Mouse (Mus musculus) cerebellum, adult 8-10 months (tissue): ENCODE data around the gene Mrps17.

ENCODE experiments used
- DNase-seq: peaks from one replicate; pipeline ENCODE4 v3.0.0; 2022

Gene Mrps17

DNA sequence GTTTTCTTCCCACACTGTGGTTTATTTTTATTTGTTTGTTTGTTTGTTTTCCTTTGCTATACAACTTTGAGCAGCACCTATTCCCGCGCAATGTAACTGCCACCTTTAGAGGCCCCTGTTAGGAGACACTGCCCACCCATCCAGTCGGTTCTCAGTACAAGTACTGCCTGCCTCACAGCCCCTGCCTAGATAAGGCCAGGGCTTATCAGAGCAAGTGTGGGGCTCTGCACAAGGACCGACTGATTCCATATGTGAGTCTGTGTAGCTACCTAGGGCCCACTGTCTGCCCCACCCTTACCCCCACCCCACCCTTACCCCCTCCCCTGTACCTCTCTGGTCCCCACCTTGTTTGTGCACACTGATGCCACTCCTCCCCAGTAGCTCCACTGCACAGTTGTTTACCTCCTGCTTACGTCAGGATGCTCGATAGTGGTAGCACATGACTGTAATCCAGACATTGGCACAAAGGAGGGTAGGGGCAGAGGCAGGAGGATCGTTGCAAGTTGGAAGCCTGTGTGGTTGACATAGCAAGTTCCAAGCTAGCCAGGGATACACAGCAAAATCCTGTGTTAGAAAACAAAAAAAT is 27.7 kb downstream of the Mrps17 start:
- no peak for DNase-seq

GRCm38 (mm10) chr5:129744050-129744449 is 28.8 kb downstream of the Mrps17 start:
- no peak for DNase-seq

GRCm38 (mm10) chr5:129756886-129757285 is 41.6 kb downstream of the Mrps17 start:
- no peak for DNase-seq

DNA sequence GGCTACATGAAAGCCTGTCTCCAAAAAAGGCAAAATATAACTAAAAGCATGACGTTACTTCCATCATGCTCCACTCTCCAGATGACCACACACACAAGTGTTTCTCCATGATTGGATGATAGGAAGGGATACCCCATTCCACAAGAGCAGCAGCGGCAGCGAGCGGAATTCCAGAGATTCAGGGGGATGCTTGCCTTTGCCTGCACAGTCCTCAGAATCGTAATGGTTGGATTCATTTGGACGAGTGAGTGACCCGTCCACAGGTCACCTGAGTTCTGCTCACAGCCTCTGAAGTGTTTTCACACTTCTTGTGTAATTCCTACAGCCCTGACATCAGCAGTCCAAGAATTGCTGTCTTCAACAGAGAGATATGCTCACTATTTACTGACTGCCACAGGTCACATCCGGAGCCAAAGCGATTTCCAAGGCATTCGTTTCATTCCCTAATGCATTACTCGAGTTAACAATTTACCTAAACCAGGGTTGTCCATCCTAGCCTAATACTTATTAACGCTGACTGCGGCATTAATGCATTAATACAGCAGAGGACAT is 44.7 kb downstream of the Mrps17 start:
- DNase-seq: no peak

- DNase-seq: no peak
Observed at GRCm38 (mm10) chr5:129761865-129762540, 46.7 kb downstream of the Mrps17 start.

DNA sequence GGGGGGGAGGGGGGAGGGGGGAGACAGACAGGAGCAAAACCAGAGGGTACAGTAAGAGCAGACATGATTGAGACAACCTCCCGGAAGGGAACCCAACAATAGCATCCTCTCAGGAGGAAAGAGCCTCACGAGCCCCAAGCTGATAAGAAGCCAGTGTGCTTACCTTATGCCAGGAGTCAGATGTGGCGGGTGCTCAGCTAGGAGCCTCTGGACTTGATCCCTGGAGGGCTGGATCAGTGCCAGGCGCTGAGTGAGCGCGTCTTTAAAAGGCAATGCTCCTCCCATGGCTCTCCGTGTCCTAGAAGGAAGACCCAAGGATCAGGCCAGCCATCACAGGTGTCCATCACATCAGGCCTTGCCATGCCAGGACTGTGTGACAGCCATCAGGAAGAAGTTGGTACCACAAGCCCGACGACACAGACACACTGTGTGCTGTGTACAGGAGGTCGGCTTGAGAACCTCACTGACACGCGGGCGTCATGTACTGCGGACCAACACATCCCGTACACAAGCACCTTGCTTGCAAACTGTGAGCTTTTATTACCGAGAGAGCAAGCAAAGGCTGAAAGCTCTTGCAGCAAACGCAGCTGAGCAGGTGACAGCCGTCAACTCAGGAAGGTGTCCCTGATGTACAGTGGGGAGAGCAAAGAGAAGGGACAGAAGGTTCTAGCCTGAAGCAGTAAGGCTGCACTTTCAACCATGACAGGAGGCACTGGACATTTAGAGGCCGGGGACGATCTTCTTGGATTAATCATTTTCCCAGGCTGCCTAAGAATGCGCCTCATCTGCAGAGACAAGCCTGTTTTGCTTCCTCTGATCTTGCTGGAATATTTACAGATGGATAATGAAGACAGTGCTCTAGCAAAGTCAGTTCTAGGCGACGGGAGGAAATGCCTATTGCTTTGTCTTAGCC is 55.4 kb downstream of the Mrps17 start:
- DNase-seq: no peak
